Mouse (Mus musculus): ENCODE results near the gene Maml2.

Gene Maml2

GRCm38 (mm10) chr9:13454651-13455123 is 156.9 kb downstream of the Maml2 start:
- no peak for DNase-seq

DNA sequence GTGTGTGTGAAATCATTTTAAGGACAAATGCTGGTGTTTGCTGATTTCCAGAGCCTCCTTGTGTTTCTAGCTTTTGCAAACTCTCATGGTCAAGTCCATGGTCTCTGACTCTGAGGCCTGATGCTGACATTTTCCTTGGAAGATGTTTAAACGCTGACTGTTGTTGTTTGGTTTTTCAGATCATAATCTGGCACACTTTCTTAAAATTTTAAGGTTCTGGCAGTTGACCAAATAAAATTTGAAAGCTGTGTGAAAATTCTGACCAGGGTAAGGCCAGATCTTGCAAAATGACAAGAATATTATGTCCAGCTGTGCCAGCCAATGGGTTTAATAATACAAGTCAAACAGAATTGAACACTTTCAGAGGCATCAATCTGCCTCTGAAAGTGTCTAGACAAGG is 157.5 kb downstream of the Maml2 start:
- DNase-seq: no peak

GRCm38 (mm10) chr9:13457774-13458173 is 160.0 kb downstream of the Maml2 start:
- DNase-seq: no peak

GRCm38 (mm10) chr9:13459371-13459770 is 161.6 kb downstream of the Maml2 start:
- DNase-seq: no peak

DNA sequence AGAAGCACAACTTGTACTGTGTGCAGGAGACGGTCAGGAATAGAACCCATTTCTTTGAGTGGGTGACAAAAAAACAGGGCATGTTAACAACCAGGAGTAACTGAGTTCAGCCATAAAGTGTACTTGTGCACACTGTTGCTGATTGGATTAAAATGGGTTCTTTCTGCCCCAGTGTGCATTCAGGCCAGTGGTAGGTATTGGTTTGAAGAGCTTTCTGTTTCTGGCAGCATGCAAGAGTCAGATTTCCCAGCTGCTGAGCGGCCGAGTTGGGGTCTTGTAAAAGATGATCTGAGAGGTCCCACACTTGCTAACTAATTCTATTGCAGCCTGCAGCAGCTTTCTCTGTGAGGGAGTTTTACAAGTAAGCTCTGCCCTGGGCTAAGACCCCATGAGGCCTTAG is 162.3 kb downstream of the Maml2 start:
- no peak for DNase-seq

- no peak for DNase-seq
These were observed 163.2 kb downstream of the Maml2 start for GRCm38 (mm10) chr9:13460926-13461325.

DNA sequence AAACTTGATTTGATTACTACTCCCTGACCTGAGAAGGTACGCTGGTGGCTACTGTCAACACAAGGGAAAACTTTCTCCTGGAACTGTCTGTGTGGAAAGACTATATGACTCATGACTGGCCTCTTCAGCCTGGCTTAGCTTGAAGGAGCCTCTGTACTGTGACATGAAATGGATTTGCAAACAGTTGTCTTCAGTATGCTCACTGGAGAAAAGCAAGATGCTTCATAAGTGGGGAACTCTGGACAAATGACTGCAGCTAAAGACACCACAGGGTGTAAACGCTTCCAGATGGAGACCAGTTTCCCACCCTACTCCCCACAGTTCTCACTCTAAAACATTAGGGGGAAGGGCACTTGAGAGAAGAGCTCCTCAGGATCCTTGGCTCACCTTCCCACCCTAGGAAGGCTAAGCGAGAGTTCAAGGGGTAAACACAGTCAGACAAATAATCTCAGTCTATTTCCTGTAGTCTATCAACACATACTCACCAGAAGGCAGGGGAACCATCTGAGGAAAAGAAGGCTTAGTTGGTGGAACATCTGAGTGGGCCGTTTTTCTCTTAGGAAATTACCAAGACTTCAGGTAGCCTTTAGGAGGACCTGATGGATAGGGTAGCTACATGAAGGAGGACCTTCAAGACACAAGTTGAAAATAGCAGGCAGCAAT is 167.7 kb downstream of the Maml2 start:
- no peak for DNase-seq

DNA sequence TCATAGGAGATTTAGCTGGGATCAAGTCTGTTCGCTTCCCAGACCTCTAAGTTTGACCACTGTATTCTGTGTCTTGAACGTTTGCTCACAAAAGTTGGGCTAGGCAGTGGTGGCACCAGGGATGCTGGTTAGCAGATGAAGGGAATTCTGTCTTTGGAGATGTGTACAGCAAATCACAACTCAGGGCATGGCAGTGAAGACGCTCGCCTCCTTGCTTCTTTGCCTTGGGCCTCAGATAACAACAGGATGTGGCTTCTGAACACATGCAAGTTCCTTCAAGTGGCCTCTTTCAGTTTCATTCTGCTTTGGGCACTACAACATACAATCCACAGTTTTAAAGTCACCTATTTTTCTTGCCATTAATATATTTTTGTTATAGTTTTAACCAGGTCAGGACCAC is 168.6 kb downstream of the Maml2 start:
- no peak for DNase-seq

GRCm38 (mm10) chr9:13466816-13467215 is 169.1 kb downstream of the Maml2 start:
- DNase-seq: no peak

- no peak for DNase-seq
These were observed 170.0 kb downstream of the Maml2 start for GRCm38 (mm10) chr9:13467745-13468144.

GRCm38 (mm10) chr9:13468778-13469177 is 171.0 kb downstream of the Maml2 start:
- DNase-seq: no peak

GRCm38 (mm10) chr9:13470013-13470412 is 172.3 kb downstream of the Maml2 start:
- no peak for DNase-seq

DNA sequence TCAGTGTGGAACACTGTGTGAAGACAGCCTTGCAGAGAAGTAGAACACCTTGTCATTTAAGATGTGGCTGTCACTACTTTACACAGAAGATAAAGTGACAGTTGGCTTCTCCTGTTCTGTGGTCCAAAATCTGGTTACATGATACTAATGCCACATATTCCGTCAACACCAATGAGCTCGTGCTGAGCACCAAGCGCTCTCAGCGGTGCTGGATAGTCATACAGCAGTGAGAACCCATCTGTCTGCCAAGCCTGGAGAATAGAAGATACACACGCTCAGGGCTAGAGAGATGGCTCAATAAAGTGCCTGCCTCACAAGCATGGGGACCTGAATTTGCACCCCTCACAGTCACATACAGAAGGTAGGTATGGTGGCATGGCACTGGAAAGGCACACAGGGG is 177.2 kb downstream of the Maml2 start:
- no peak for DNase-seq

DNA sequence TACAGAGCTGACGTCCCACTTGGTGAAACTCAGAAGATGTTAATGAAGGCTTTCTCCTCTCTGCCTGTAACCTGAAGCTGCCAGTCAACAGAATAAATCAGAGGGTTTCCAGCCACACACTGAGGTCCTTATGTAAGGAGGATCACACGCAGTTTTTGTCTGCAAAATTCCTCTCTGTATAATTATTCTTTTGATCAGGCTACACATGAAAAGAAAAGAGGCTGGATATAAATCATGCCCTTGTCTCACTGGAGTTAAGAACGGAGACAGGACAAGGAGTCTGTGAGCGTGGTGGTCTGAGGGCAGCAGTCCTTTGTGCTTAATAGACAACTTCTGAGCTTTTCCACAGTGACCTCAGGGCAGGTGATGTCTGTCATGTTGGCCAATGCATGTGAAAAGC is 181.5 kb downstream of the Maml2 start:
- no peak for DNase-seq

- DNase-seq: no peak
These were observed 185.7 kb downstream of the Maml2 start for GRCm38 (mm10) chr9:13483199-13484068.

DNA sequence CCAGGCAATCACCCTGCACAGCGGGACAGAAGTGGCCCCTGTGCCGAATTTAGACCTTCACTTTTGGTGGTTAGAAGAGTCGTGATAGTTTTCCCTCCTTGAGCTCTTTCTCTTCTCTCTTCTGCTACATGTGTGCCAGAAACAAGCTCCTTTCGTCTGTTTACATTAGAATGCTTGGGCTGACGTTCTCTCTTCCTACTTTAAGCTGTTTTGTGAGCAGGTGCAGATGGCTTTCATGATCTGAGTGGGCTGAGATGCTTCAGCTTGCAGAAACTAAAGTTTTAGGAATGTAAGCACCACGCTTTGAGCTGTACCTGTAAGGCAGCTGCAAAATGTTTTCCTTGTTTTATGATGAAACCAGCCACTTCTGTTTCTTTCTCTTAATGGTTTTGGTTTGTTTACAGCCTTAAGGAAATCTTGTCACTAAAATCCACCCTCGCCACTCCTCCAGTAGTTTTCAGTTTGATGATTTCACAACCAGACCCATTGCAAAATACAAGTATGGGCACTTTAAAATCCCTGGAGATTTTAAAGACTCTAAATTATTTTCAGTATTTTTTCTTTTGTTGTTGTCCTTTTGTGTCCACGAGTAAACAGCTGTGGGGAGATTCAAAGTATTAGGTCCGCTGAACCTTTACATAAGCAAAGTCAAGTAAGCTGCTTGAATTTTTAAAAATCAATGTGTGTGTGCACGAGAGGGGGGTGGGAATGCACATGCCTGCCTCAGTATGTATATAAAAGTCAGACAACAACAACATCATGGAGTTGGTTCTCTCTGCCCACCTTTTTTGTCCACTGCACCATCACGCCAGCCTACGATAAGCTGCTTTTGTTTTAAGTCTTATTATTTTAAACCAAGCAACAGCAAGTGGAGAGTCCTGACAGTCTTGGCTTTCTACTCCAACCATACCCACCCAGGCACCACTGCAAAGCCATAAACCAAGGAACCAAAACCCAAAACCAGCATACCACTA is 186.8 kb downstream of the Maml2 start:
- no peak for DNase-seq

- DNase-seq: no peak
These were observed 188.2 kb downstream of the Maml2 start for GRCm38 (mm10) chr9:13485914-13486313.

GRCm38 (mm10) chr9:13491107-13491506 is 193.3 kb downstream of the Maml2 start:
- no peak for DNase-seq

- DNase-seq: no peak
These were observed 194.3 kb downstream of the Maml2 start for GRCm38 (mm10) chr9:13491854-13492620.

GRCm38 (mm10) chr9:13492807-13493206 is 195.1 kb downstream of the Maml2 start:
- DNase-seq: no peak

GRCm38 (mm10) chr9:13493746-13494145 is 196.0 kb downstream of the Maml2 start:
- no peak for DNase-seq

GRCm38 (mm10) chr9:13495530-13495929 is 197.8 kb downstream of the Maml2 start:
- DNase-seq: no peak

Measured in kidney, adult 18-20 months (tissue).